Mouse (Mus musculus): ENCODE results near the gene Creb5. TPM values are rescaled to one million over a fixed set of nuclear protein-coding genes. Genes with fewer than 3 reads are reported as not detected.

Creb5 gene
- total and polyA plus RNA-seq, 2 experiments from 2014 or later, result 1.6 to 3.2 TPM

DNA sequence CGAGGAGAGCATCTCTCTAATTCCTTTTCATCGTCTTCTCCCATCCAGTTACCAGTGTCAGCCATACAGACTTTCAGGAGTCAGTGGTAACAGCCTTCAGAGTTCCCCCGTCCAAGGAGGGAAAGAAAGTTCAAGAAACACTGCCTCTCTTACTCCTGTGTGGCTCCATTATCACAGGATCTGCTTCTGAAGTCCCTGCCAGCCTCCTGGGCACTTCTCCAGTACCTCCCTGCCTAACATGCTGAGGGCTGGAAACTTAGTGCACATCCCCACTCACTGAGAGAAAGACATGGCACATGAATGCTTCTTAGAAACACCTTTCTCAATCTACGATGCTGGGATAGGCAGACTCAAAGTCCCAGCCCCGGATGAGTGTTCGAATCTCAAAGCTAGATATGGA is 409.9 kb downstream of the Creb5 start:
- H3K36me3 ChIP-seq (ENCODE audit: insufficient read depth, low read length), result no peaks in the 10 kb centered on the region
- H3K9me3 ChIP-seq (ENCODE audit: low read length), result no peaks in the 10 kb centered on the region
- H3K27me3 ChIP-seq (ENCODE audit: insufficient read depth, low read length), result no peaks in the 10 kb centered on the region
- H3K4me2 ChIP-seq (ENCODE audit: low read depth, low read length, poor library complexity, severe bottlenecking), result no peak overlapping the region
- no peaks in the 10 kb centered on the region; the same call in 1 of the 2 replicates for H3K4me1 ChIP-seq (ENCODE audit: insufficient read depth, low read length)
- 65% methylated on average over 6 of the region's 6 CpGs for WGBS
- H3K27ac ChIP-seq (ENCODE audit: low read depth, low read length), result no peak overlapping the region
- ATAC-seq (ENCODE audit: low FRiP score) (no peak), DNase-seq (ENCODE audit: low spot score) (peak; percentile 10)
- no peak overlapping the region for H3K9ac ChIP-seq (replicated peaks; ENCODE audit: low read length, poor library complexity, severe bottlenecking)
- H3K4me3 ChIP-seq (ENCODE audit: low read depth, low read length), result no peak overlapping the region
- TF ChIP-seq CTCF (IDR thresholded peaks at IDR 0.05), result no peak

DNA sequence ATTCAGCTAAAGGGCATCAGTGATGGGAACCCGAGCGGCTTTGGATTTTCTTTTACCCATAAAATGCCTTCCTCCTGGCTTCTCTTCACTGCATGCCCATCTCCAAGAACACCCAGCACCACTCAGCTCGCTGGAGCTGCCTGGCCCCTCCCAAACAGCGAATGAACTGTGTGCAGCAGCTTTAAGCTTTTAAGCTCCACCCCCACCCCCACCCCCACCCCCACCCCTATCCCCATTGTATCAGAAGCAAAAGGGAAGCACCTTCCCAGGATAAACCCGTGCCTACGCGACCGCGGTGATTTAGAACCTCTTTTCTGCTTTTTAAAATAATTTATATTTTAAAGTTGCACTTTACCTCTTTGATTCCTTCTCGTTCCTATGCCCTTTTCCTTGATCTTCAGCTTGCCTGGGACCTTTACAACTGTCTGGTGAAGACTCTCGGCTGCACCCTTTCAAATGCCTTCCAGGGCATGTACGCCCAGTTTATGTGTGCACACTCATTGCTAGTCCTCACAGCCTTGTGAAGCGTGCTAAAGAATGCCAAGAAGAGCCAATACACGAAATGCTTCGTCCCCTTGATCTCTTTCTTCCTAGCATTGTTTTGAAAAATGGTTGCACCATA is 411.2 kb downstream of the Creb5 start:
- H3K9me3 ChIP-seq (ENCODE audit: low read length), result no peaks in the 10 kb centered on the region
- no peak for TF ChIP-seq CTCF (IDR thresholded peaks at IDR 0.05)
- no peaks in the 10 kb centered on the region for H3K36me3 ChIP-seq (ENCODE audit: insufficient read depth, low read length)
- peak overlapping the region; percentile 14; the same call in 1 of the 2 replicates for H3K4me3 ChIP-seq (ENCODE audit: low read depth, low read length)
- peak; percentile 35 for DNase-seq (ENCODE audit: low spot score)
- H3K27me3 ChIP-seq (ENCODE audit: insufficient read depth, low read length), result no peaks in the 10 kb centered on the region
- H3K4me1 ChIP-seq (ENCODE audit: insufficient read depth, low read length), result no peaks in the 10 kb centered on the region; the same call in 1 of the 2 replicates
- peak overlapping the region; percentile 46 for H3K4me2 ChIP-seq (ENCODE audit: low read depth, low read length, poor library complexity, severe bottlenecking)
- no peak for ATAC-seq (ENCODE audit: low FRiP score)
- no peak overlapping the region for H3K9ac ChIP-seq (replicated peaks; ENCODE audit: low read length, poor library complexity, severe bottlenecking)
- no peak overlapping the region for H3K27ac ChIP-seq (ENCODE audit: low read depth, low read length)
- WGBS, result 8% methylated on average over 15 of the region's 15 CpGs

DNA sequence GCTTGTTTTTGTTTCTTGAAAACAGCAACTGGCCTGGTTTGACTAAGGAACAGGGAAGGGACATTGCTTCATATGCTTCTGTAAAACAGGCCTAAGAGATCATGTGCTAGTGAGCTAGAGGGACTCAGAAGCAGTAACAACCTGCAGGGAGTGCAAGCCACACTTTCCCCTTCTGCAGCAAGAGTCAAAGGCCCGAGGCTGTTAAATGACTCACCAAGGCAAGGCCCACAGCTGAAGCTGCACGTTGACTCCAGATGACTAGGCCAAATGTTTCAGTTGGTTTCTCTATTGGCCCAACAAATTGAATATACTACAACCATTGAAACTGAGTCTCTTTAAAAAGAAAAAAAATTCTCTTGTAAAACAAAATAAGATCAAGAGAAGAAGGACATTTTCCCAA is 417.4 kb downstream of the Creb5 start:
- TF ChIP-seq CTCF (IDR thresholded peaks at IDR 0.05), result no peak
- Histone ChIP-seq H3K9me3 (ENCODE audit: low read length) (no peaks in the 10 kb centered on the region), H3K4me2 (ENCODE audit: low read depth, low read length, poor library complexity, severe bottlenecking) (no peak overlapping the region), H3K4me1 (ENCODE audit: insufficient read depth, low read length) (no peaks in the 10 kb centered on the region), H3K27me3 (ENCODE audit: insufficient read depth, low read length) (no peaks in the 10 kb centered on the region), H3K4me3 (ENCODE audit: low read depth, low read length) (no peak overlapping the region), H3K9ac (replicated peaks; ENCODE audit: low read length, poor library complexity, severe bottlenecking) (no peak overlapping the region), H3K36me3 (ENCODE audit: insufficient read depth, low read length) (no peaks in the 10 kb centered on the region), H3K27ac (ENCODE audit: low read depth, low read length) (no peak overlapping the region)
- DNase-seq (ENCODE audit: low spot score) (no peak), ATAC-seq (ENCODE audit: low FRiP score) (no peak)
- 55% methylated on average over 2 of the region's 2 CpGs for whole genome bisulfite sequencing

DNA sequence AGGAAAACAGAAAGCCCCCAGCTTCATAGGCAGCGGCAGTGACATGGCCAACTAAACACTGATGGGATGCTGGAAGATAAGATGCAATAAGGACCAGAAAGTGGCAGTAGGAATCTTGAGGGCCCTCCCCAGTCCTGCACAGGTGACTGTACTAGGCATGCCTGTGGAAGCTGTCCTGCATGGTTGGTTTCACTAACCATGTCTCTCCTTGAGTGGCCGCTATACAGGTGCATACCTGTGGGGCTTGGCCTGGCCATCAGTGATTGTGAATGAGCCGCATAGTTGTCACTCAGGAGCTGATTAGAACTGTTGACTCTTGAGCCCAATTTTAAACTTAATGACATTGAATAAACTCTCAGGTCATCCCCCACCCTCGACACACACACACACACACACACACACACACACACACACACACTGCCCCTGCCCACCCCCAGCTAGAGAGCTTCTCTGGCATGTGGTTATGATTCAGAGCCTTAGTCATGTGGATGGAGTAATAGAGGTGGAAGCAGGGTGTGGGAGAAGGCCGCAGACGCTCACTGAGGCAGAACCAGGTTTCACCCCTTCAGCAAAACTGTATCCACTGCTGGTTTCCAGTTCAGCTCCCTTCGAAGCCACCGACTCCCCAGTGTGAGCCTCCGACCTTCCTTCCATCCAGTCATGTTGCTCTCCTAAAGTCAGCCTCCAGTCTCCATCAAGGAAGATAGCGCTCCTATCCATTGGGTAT is 419.7 kb downstream of the Creb5 start:
- 91% methylated on average over 10 of the region's 10 CpGs for WGBS
- no peak for ATAC-seq (ENCODE audit: low FRiP score)

DNA sequence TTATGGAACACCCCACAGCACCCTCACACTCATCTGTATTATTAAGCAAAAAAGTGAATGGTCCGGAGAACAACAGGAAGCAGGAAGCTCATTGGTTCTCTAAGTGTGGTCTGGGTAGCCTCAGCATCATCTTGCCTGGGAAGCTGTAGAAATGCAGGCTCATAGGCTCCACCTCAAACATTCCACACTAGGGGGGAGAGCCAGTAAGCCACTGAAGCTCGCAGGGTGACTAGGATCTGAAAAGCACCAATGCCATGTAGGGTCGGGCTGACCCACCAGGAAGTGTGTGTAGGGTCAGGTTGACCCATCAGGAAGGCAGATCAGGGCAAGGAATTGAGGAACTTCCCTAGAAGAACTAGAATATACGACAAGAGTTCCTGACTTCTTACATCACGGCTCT is 420.7 kb downstream of the Creb5 start:
- no peaks in the 10 kb centered on the region for H3K36me3 ChIP-seq (ENCODE audit: insufficient read depth, low read length)
- no peak overlapping the region for H3K27ac ChIP-seq (ENCODE audit: low read depth, low read length)
- TF ChIP-seq CTCF (IDR thresholded peaks at IDR 0.05), result no peak
- no peaks in the 10 kb centered on the region for H3K27me3 ChIP-seq (ENCODE audit: insufficient read depth, low read length)
- H3K4me2 ChIP-seq (ENCODE audit: low read depth, low read length, poor library complexity, severe bottlenecking), result no peak overlapping the region
- H3K9me3 ChIP-seq (ENCODE audit: low read length), result no peaks in the 10 kb centered on the region
- ATAC-seq (ENCODE audit: low FRiP score) (no peak), DNase-seq (ENCODE audit: low spot score) (no peak)
- 68% methylated on average over 5 of the region's 5 CpGs for WGBS
- H3K4me1 ChIP-seq (ENCODE audit: insufficient read depth, low read length), result no peaks in the 10 kb centered on the region
- no peak overlapping the region for H3K9ac ChIP-seq (replicated peaks; ENCODE audit: low read length, poor library complexity, severe bottlenecking)
- H3K4me3 ChIP-seq (ENCODE audit: low read depth, low read length), result no peak overlapping the region

More for the DNA sequence above, 419.7 kb downstream of the Creb5 start:
- Histone ChIP-seq H3K36me3 (ENCODE audit: insufficient read depth, low read length) (no peaks in the 10 kb centered on the region), H3K27ac (ENCODE audit: low read depth, low read length) (no peak overlapping the region), H3K9ac (replicated peaks; ENCODE audit: low read length, poor library complexity, severe bottlenecking) (no peak overlapping the region), H3K4me1 (ENCODE audit: insufficient read depth, low read length) (no peaks in the 10 kb centered on the region), H3K27me3 (ENCODE audit: insufficient read depth, low read length) (no peaks in the 10 kb centered on the region), H3K9me3 (ENCODE audit: low read length) (no peaks in the 10 kb centered on the region), H3K4me3 (ENCODE audit: low read depth, low read length) (no peak overlapping the region), H3K4me2 (ENCODE audit: low read depth, low read length, poor library complexity, severe bottlenecking) (no peak overlapping the region)
- TF ChIP-seq CTCF (IDR thresholded peaks at IDR 0.05), result no peak
- no peak for DNase-seq (ENCODE audit: low spot score)

DNA sequence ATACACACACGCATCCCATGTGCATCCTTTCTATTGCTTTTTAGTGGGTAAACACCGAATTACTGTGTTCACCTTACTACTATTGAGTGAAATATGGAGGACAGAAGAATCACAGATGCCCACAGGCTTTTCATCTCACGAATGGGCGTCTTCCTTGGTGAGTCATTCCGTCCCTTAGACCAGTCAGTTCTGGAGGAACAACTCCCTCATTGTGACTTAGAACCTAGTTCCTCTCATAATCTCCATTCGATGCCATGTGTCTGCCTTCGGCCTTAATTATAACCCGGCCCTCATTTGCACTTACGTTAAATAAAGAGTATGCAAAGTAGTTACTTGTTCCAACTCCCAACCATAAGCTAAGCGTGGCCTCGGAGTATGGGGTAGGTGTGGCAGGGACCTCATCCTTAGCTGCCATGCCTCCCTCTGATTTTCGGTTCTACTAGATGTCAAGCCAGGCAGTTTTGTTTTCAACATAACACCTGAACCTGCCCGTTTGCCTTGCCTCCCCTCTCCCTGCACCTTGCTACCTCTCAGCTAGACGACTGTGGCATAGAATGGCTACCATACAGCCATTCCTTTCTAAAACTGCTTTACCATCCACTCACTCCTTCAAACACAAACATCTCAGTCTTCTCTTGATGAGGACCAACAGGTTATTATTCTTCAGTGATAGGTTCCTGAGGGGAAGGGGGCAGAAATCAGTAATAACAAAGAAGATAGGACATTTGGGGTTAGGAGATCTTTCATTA is 422.8 kb downstream of the Creb5 start:
- WGBS, result 87% methylated on average over 14 of the region's 14 CpGs
- H3K4me1 ChIP-seq (ENCODE audit: insufficient read depth, low read length), result no peaks in the 10 kb centered on the region
- no peaks in the 10 kb centered on the region for H3K36me3 ChIP-seq (ENCODE audit: insufficient read depth, low read length)
- DNase-seq (ENCODE audit: low spot score) (no peak), ATAC-seq (ENCODE audit: low FRiP score) (no peak)
- no peak for TF ChIP-seq CTCF (IDR thresholded peaks at IDR 0.05)
- H3K27ac ChIP-seq (ENCODE audit: low read depth, low read length), result no peak overlapping the region
- no peak overlapping the region for H3K4me2 ChIP-seq (ENCODE audit: low read depth, low read length, poor library complexity, severe bottlenecking)
- no peak overlapping the region for H3K9ac ChIP-seq (replicated peaks; ENCODE audit: low read length, poor library complexity, severe bottlenecking)
- no peaks in the 10 kb centered on the region for H3K27me3 ChIP-seq (ENCODE audit: insufficient read depth, low read length)
- no peak overlapping the region for H3K4me3 ChIP-seq (ENCODE audit: low read depth, low read length)
- no peaks in the 10 kb centered on the region for H3K9me3 ChIP-seq (ENCODE audit: low read length)
